Mouse (Mus musculus) kidney, adult 2 months (tissue): ENCODE measurements around the gene Abhd2.

ENCODE experiments used
- CTCF ChIP-seq: fragments of 200-500 bp; conservative IDR thresholded peaks from 2 replicates; pipeline ENCODE4 v1.5.1; 2011; ENCODE audit warnings: low read depth, mild to moderate bottlenecking, control low read depth, low read length, moderate library complexity, mixed read lengths; ENCODE audit not compliant: insufficient read depth, insufficient read length
- POLR2A ChIP-seq: fragments of 200-500 bp; IDR thresholded peaks from one replicate; pipeline ENCODE4 v1.6.1; 2011; ENCODE audit warnings: low read depth, low read length, control low read depth

DNA sequence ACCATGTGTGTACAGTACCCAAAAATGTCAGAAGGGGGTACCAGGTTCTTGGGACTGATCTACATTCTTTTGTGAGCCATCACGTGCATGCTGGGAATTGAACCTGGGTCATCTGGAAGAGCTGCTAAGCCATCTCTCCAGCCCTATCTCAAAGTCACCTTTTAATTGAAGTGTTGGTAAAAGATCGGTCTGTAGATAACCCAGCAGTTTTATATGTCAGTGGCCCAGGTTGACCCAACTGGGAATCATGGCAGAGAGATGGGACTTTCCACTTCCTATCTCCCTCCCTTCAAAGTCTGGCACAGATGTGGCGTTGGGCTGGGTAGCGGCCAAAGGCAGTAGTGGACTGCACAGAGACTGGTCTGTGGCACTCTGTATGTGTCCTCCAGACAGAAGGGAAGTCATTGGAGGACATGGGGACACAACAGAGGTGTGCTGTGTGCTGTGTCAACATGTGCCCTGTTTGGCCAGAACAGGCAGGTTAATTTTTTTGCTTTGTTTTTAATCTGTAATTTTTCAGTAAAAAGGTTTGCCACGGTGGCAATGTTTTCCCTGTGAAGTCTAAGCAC is 38.5 kb downstream of the Abhd2 start:
- TF ChIP-seq CTCF (no peak), POLR2A (no peak)
